Mouse (Mus musculus) intestine, postnatal 0 days (tissue): ENCODE measurements around the gene Mief2. TPM values are rescaled to one million over a fixed set of nuclear protein-coding genes. Genes with fewer than 3 reads are reported as not detected.

Source experiments
- ATAC-seq: fragments of 200-750 bp; cut with Nextera tagmentation; 2 replicates; pipeline ENCODE4 v1.8.0; 2017; ENCODE audit warnings: mild to moderate bottlenecking, moderate TSS enrichment, moderate library complexity
- H3K27ac ChIP-seq: fragments of 300-500 bp; sonication (generic); 2 replicates; pipeline ENCODE4 v1.5.1; 2014; ENCODE audit warnings: mild to moderate bottlenecking, low read depth, low read length, moderate library complexity
- H3K27me3 ChIP-seq: fragments of 300-500 bp; sonication (generic); replicated peaks from 2 replicates; pipeline ENCODE4 v1.6.1; 2014; ENCODE audit warnings: low read length, mixed read lengths; ENCODE audit not compliant: control insufficient read depth, insufficient read depth
- H3K36me3 ChIP-seq: fragments of 300-500 bp; sonication (generic); 2 replicates; pipeline ENCODE4 v1.6.1; 2014; ENCODE audit warnings: mild to moderate bottlenecking, moderate library complexity; ENCODE audit not compliant: control insufficient read depth, insufficient read depth
- H3K4me1 ChIP-seq: fragments of 300-500 bp; sonication (generic); replicated peaks from 2 replicates; pipeline ENCODE4 v1.6.1; 2014; ENCODE audit warnings: antibody characterized with exemption, low read length, mixed read lengths; ENCODE audit not compliant: control insufficient read depth, insufficient read depth
- H3K4me2 ChIP-seq: fragments of 300-500 bp; sonication (generic); replicated peaks from 2 replicates; pipeline ENCODE4 v1.6.1; 2014; ENCODE audit warnings: low read depth, mild to moderate bottlenecking, moderate library complexity
- H3K4me3 ChIP-seq: fragments of 300-500 bp; sonication (generic); 2 replicates; pipeline ENCODE4 v1.5.1; 2014; ENCODE audit warnings: low read depth, low read length
- H3K9ac ChIP-seq: fragments of 300-500 bp; sonication (generic); 2 replicates; pipeline ENCODE4 v1.6.1; 2014; ENCODE audit warnings: mild to moderate bottlenecking, low read depth, low read length
- H3K9me3 ChIP-seq: fragments of 300-500 bp; sonication (generic); 2 replicates; pipeline ENCODE4 v1.6.1; 2016; ENCODE audit warnings: mixed run types; ENCODE audit not compliant: control insufficient read depth
- CTCF ChIP-seq: sonication (generic); IDR thresholded peaks from 2 replicates; pipeline ENCODE4 v1.5.1; 2016; ENCODE audit warnings: low read depth, mild to moderate bottlenecking, control low read depth, antibody characterized with exemption, moderate library complexity
- WGBS: fragments of 180-500 bp; shearing (Covaris S2); extraction: QIAGEN DNeasy Blood & Tissue Kit; methylation state at CpG from one replicate; pipeline ENCODE4 v1.1.7; 2014; 5-methylcytosine and 5-hydroxymethylcytosine counted together
- microRNA-seq: library from miRNA; unstranded; fragments of <30 nt; microRNA quantifications from one replicate; pipeline ENCODE4, GENCODE M21; 2016
- polyA plus RNA-seq: library from polyadenylated mRNA; unstranded; fragments of >200 nt; fragmentation: Nextera tagmentation; extraction: Ambion mirVana; gene quantifications from 2 replicates; pipeline ENCODE4 v1.2.1, GENCODE M21; 2015

The Mief2 gene
- polyA plus RNA-seq, 1 experiment from 2014 or later, result 7.3 TPM

DNA sequence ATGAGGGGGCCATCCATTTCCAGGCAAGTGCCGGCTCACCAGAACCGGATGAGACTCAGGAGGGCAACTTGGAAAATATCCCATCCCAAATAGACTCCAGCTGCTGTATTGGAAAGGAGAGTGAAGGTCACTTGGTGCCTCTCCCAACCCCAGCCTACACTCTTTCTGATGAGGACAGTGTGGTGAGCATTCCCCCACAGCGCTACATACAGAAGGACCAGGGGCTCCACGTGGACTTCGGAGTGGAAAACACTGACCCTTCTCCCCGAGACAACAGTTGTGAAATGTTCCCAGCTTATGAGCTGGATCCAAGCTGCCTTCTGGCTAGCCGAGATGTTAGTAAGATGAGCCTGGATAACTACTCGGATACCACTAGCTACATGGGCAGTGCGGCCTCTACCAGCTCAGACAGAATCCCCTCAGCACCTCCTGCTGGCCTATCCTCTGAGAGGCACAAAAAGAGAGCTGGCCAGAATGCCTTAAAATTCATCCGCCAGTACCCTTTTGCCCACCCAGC is 51.5 kb downstream of the Mief2 start:
- no peak for TF ChIP-seq CTCF
- H3K27me3 ChIP-seq, result no peaks in the 10 kb centered on the region
- 71% methylated on average over 10 of the region's 10 CpGs for WGBS
- no peak overlapping the region for H3K27ac ChIP-seq
- peak overlapping the region; percentile 34; the same call in 1 of the 2 replicates for H3K9ac ChIP-seq
- peaks cover 19% of the 10 kb centered on the region for H3K4me1 ChIP-seq
- peaks cover 24% of the 10 kb centered on the region for H3K36me3 ChIP-seq
- H3K9me3 ChIP-seq, result no peaks in the 10 kb centered on the region
- H3K4me2 ChIP-seq, result peak overlapping the region; percentile 83
- no peak for ATAC-seq
- H3K4me3 ChIP-seq, result peak overlapping the region; percentile 63

Small RNA genes lying within 50 kb of the gene (microRNA-seq; reads per million reads assigned to microRNA genes)
- 0.82 reads per million for gene Mir5100

Other genes starting within 250 kb of the Mief2 start
- gene Alkbh5, start 192.0 kb upstream of the Mief2 start, polyA plus RNA-seq, result 37.3 and 41.7 TPM in 2 replicates
- 8.6 and 9.1 TPM in 2 replicates for gene Llgl1, start 28.7 kb upstream of the Mief2 start, polyA plus RNA-seq
- 47.4 and 48.9 TPM in 2 replicates for gene Flii, start 1.1 kb upstream of the Mief2 start, polyA plus RNA-seq
- 3.2 and 3.7 TPM in 2 replicates for gene Top3a, start 49.0 kb downstream of the Mief2 start, polyA plus RNA-seq
- 4.0 and 4.4 TPM in 2 replicates for gene Smcr8, start 49.1 kb downstream of the Mief2 start, polyA plus RNA-seq
- 31.0 and 34.5 TPM in 2 replicates for gene Shmt1, start 83.3 kb downstream of the Mief2 start, polyA plus RNA-seq
- gene Dhrs7b, start 102.2 kb downstream of the Mief2 start, polyA plus RNA-seq, result 78.5 and 79.6 TPM in 2 replicates
- 34.6 and 39.3 TPM in 2 replicates for gene Tmem11, start 150.9 kb downstream of the Mief2 start, polyA plus RNA-seq
- gene Natd1, start 186.4 kb downstream of the Mief2 start, polyA plus RNA-seq, result 8.9 and 9.3 TPM in 2 replicates
- 86.4 and 86.5 TPM in 2 replicates for gene Map2k3, start 203.6 kb downstream of the Mief2 start, polyA plus RNA-seq